Mouse (Mus musculus): ENCODE data around the gene Nfkbil1. TPM values are rescaled to one million over a fixed set of nuclear protein-coding genes. Genes with fewer than 3 reads are reported as not detected.

Nfkbil1 gene
- polyA plus RNA-seq, 1 experiment from 2014 or later = 2.3 TPM

GRCm38 (mm10) chr17:35257378-35257777 is 21.8 kb upstream of the Nfkbil1 start:
- no peaks in the 10 kb centered on the region for H3K4me1 ChIP-seq (replicated peaks; ENCODE audit: control insufficient read depth, insufficient read depth, low read length)
- no peaks in the 10 kb centered on the region; the same call in 1 of the 2 replicates for H3K27me3 ChIP-seq (ENCODE audit: control insufficient read depth, insufficient read depth, low read length)
- H3K27ac ChIP-seq (ENCODE audit: low read depth, low read length) = no peak overlapping the region
- H3K9ac ChIP-seq (ENCODE audit: low read depth, low read length) = no peak overlapping the region
- WGBS = 77% methylated on average over 1 of the region's 1 CpGs
- ATAC-seq (ENCODE audit: low FRiP score) (no peak), DNase-seq (ENCODE audit: low spot score) (no peak)
- no peak overlapping the region for H3K4me2 ChIP-seq (replicated peaks; ENCODE audit: low read depth, low read length)
- no peak overlapping the region for H3K4me3 ChIP-seq (ENCODE audit: low read depth, low read length)
- no peaks in the 10 kb centered on the region for H3K9me3 ChIP-seq (ENCODE audit: control insufficient read depth, low read length)
- H3K36me3 ChIP-seq (ENCODE audit: control insufficient read depth, insufficient read depth, low read length) = peaks cover 5% of the 10 kb centered on the region

- DNase-seq (ENCODE audit: low spot score) (no peak), ATAC-seq (ENCODE audit: low FRiP score) (no peak)
- peaks cover 16% of the 10 kb centered on the region for H3K36me3 ChIP-seq (ENCODE audit: control insufficient read depth, insufficient read depth, low read length)
Observed at GRCm38 (mm10) chr17:35255704-35256103, 20.1 kb upstream of the Nfkbil1 start.

GRCm38 (mm10) chr17:35255301-35255700 is 19.7 kb upstream of the Nfkbil1 start:
- no peaks in the 10 kb centered on the region for H3K4me1 ChIP-seq (replicated peaks; ENCODE audit: control insufficient read depth, insufficient read depth, low read length)
- no peak overlapping the region for H3K4me3 ChIP-seq (ENCODE audit: low read depth, low read length)
- ATAC-seq (ENCODE audit: low FRiP score) (no peak), DNase-seq (ENCODE audit: low spot score) (peak; percentile 11)
- H3K9me3 ChIP-seq (ENCODE audit: control insufficient read depth, low read length) = no peaks in the 10 kb centered on the region
- H3K27me3 ChIP-seq (ENCODE audit: control insufficient read depth, insufficient read depth, low read length) = no peaks in the 10 kb centered on the region
- H3K9ac ChIP-seq (ENCODE audit: low read depth, low read length) = no peak overlapping the region
- H3K27ac ChIP-seq (ENCODE audit: low read depth, low read length) = no peak overlapping the region
- H3K4me2 ChIP-seq (replicated peaks; ENCODE audit: low read depth, low read length) = no peak overlapping the region
- H3K36me3 ChIP-seq (ENCODE audit: control insufficient read depth, insufficient read depth, low read length) = peaks cover 20% of the 10 kb centered on the region
- WGBS = 72% methylated on average over 3 of the region's 3 CpGs

More at GRCm38 (mm10) chr17:35255704-35256103, 20.1 kb upstream of the Nfkbil1 start:
- Histone ChIP-seq H3K9me3 (ENCODE audit: control insufficient read depth, low read length) (no peaks in the 10 kb centered on the region), H3K4me2 (replicated peaks; ENCODE audit: low read depth, low read length) (no peak overlapping the region), H3K27me3 (ENCODE audit: control insufficient read depth, insufficient read depth, low read length) (no peaks in the 10 kb centered on the region), H3K27ac (ENCODE audit: low read depth, low read length) (no peak overlapping the region), H3K9ac (ENCODE audit: low read depth, low read length) (no peak overlapping the region), H3K4me3 (ENCODE audit: low read depth, low read length) (no peak overlapping the region), H3K4me1 (replicated peaks; ENCODE audit: control insufficient read depth, insufficient read depth, low read length) (no peaks in the 10 kb centered on the region)
- 69% methylated on average over 4 of the region's 4 CpGs for WGBS

GRCm38 (mm10) chr17:35254241-35255098 is 18.9 kb upstream of the Nfkbil1 start:
- Histone ChIP-seq H3K9ac (ENCODE audit: low read depth, low read length) (no peak overlapping the region), H3K36me3 (ENCODE audit: control insufficient read depth, insufficient read depth, low read length) (peaks cover 27% of the 10 kb centered on the region), H3K27ac (ENCODE audit: low read depth, low read length) (no peak overlapping the region), H3K9me3 (ENCODE audit: control insufficient read depth, low read length) (no peaks in the 10 kb centered on the region), H3K4me3 (ENCODE audit: low read depth, low read length) (no peak overlapping the region), H3K27me3 (ENCODE audit: control insufficient read depth, insufficient read depth, low read length) (no peaks in the 10 kb centered on the region), H3K4me2 (replicated peaks; ENCODE audit: low read depth, low read length) (no peak overlapping the region), H3K4me1 (replicated peaks; ENCODE audit: control insufficient read depth, insufficient read depth, low read length) (no peaks in the 10 kb centered on the region)
- WGBS = 58% methylated on average over 11 of the region's 11 CpGs
- ATAC-seq (ENCODE audit: low FRiP score) (peak; percentile 41; the same call in 1 of the 2 replicates), DNase-seq (ENCODE audit: low spot score) (peak; percentile 62)

GRCm38 (mm10) chr17:35253293-35254093 is 17.9 kb upstream of the Nfkbil1 start:
- 90% methylated on average over 29 of the region's 32 CpGs for WGBS

GRCm38 (mm10) chr17:35252619-35253292 is 17.2 kb upstream of the Nfkbil1 start:
- Histone ChIP-seq H3K27ac (ENCODE audit: low read depth, low read length) (no peak overlapping the region), H3K36me3 (ENCODE audit: control insufficient read depth, insufficient read depth, low read length) (peaks cover 36% of the 10 kb centered on the region), H3K9me3 (ENCODE audit: control insufficient read depth, low read length) (no peaks in the 10 kb centered on the region), H3K4me1 (replicated peaks; ENCODE audit: control insufficient read depth, insufficient read depth, low read length) (no peaks in the 10 kb centered on the region), H3K4me2 (replicated peaks; ENCODE audit: low read depth, low read length) (no peak overlapping the region), H3K4me3 (ENCODE audit: low read depth, low read length) (no peak overlapping the region), H3K9ac (ENCODE audit: low read depth, low read length) (no peak overlapping the region), H3K27me3 (ENCODE audit: control insufficient read depth, insufficient read depth, low read length) (no peaks in the 10 kb centered on the region)
- ATAC-seq (ENCODE audit: low FRiP score) (no peak), DNase-seq (ENCODE audit: low spot score) (no peak)
- WGBS = 88% methylated on average over 18 of the region's 18 CpGs

More at GRCm38 (mm10) chr17:35253293-35254093, 17.9 kb upstream of the Nfkbil1 start:
- H3K9me3 ChIP-seq (ENCODE audit: control insufficient read depth, low read length) = no peaks in the 10 kb centered on the region
- H3K4me1 ChIP-seq (replicated peaks; ENCODE audit: control insufficient read depth, insufficient read depth, low read length) = no peaks in the 10 kb centered on the region
- ATAC-seq (ENCODE audit: low FRiP score) (no peak), DNase-seq (ENCODE audit: low spot score) (no peak)
- H3K36me3 ChIP-seq (ENCODE audit: control insufficient read depth, insufficient read depth, low read length) = peaks cover 35% of the 10 kb centered on the region
- H3K4me3 ChIP-seq (ENCODE audit: low read depth, low read length) = no peak overlapping the region
- no peak overlapping the region for H3K27ac ChIP-seq (ENCODE audit: low read depth, low read length)
- no peak overlapping the region for H3K9ac ChIP-seq (ENCODE audit: low read depth, low read length)
- H3K27me3 ChIP-seq (ENCODE audit: control insufficient read depth, insufficient read depth, low read length) = no peaks in the 10 kb centered on the region
- H3K4me2 ChIP-seq (replicated peaks; ENCODE audit: low read depth, low read length) = no peak overlapping the region

- no peak for DNase-seq (ENCODE audit: low spot score)
Observed at GRCm38 (mm10) chr17:35251981-35252380, 16.4 kb upstream of the Nfkbil1 start.

GRCm38 (mm10) chr17:35251162-35251719 is 15.6 kb upstream of the Nfkbil1 start:
- Histone ChIP-seq H3K27me3 (ENCODE audit: control insufficient read depth, insufficient read depth, low read length) (no peaks in the 10 kb centered on the region), H3K9me3 (ENCODE audit: control insufficient read depth, low read length) (no peaks in the 10 kb centered on the region), H3K4me2 (replicated peaks; ENCODE audit: low read depth, low read length) (no peak overlapping the region), H3K9ac (ENCODE audit: low read depth, low read length) (no peak overlapping the region), H3K27ac (ENCODE audit: low read depth, low read length) (no peak overlapping the region), H3K36me3 (ENCODE audit: control insufficient read depth, insufficient read depth, low read length) (peaks cover 51% of the 10 kb centered on the region), H3K4me3 (ENCODE audit: low read depth, low read length) (no peak overlapping the region), H3K4me1 (replicated peaks; ENCODE audit: control insufficient read depth, insufficient read depth, low read length) (0 out of 2 replicates have a peak, but pooled peaks cover 2% of the 10 kb centered on the region)
- ATAC-seq (ENCODE audit: low FRiP score) (no peak), DNase-seq (ENCODE audit: low spot score) (no peak)
- 89% methylated on average over 15 of the region's 15 CpGs for WGBS

More at GRCm38 (mm10) chr17:35251981-35252380, 16.4 kb upstream of the Nfkbil1 start:
- Histone ChIP-seq H3K4me3 (ENCODE audit: low read depth, low read length) (no peak overlapping the region), H3K9me3 (ENCODE audit: control insufficient read depth, low read length) (no peaks in the 10 kb centered on the region), H3K27me3 (ENCODE audit: control insufficient read depth, insufficient read depth, low read length) (no peaks in the 10 kb centered on the region), H3K4me2 (replicated peaks; ENCODE audit: low read depth, low read length) (no peak overlapping the region), H3K9ac (ENCODE audit: low read depth, low read length) (no peak overlapping the region), H3K4me1 (replicated peaks; ENCODE audit: control insufficient read depth, insufficient read depth, low read length) (no peaks in the 10 kb centered on the region), H3K27ac (ENCODE audit: low read depth, low read length) (no peak overlapping the region), H3K36me3 (ENCODE audit: control insufficient read depth, insufficient read depth, low read length) (peaks cover 44% of the 10 kb centered on the region)
- no peak for ATAC-seq (ENCODE audit: low FRiP score)
- 84% methylated on average over 5 of the region's 5 CpGs for WGBS

Measured in hindbrain, embryonic 11.5 days (tissue).